9 mouse cellular contexts compared by ENCODE assay signal in the genomic region with DNA sequence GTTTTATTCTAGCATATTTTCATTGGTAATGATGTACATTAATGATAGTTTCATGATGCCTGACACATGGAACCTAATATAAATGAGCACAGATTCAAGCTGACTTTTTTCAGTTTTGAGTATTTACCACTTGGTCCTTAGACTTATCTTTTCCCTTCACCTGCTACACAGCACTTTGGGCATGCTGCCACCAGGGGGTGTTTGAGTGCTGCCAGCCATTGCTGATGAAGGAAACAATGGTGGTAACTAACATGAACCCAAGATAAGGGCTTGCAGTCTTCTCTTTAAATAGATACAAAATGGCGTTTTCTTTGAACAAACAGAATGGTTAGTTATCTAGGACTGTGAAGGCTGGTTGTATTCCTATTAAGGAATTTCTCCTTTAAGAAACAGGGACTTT. TPM values are rescaled to one million over a fixed set of nuclear protein-coding genes. Genes with fewer than 3 reads are reported as not detected.
A peak's percentile ranks its signal among the peaks of the same experiment; 100 is the strongest.
DNase-seq lines count a peak whose midpoint lies in the region; ATAC-seq lines count a peak whose summit lies in the region.
"Had no signal": no experiment of that assay in that cellular context is flagged by ENCODE, and none has a peak within 500 bp of the region (broad histone marks: within the 10 kb centered on the region; RNA-seq: fewer than 3 reads in every experiment).

No protein-coding gene starts in this region.

- ATAC-seq in common myeloid progenitor, adult 5-6 weeks (replicated peaks; ENCODE audit: low read depth, poor library complexity, severe bottlenecking), result peak; percentile 93
- ATAC-seq in hindbrain, embryonic 14.5 days (ENCODE audit: low FRiP score), result no peak

- H3K9ac ChIP-seq in hindbrain, embryonic 14.5 days, result no peak overlapping the region
- H3K9ac ChIP-seq: heart, embryonic 15.5 days had no signal

- DNase-seq in cerebellum, adult 9-10 months, result peak; percentile 3
- no peak for DNase-seq in cerebellum, adult 9-11 months
- DNase-seq in right cerebral cortex, adult 18-20 months, result peak; percentile 31
- DNase-seq in right cerebral cortex, postnatal 25 days, result no peak
- DNase-seq in hindbrain, embryonic 14.5 days (ENCODE audit: low spot score), result peak; percentile 65
- DNase-seq in lung, postnatal 14 days, result peak; percentile 76
- DNase-seq in spleen, postnatal 10 days (ENCODE audit: low spot score in 2 of 2), result peak; percentile 63 to 85

- H3K4me2 ChIP-seq in hindbrain, embryonic 14.5 days (replicated peaks), result no peak overlapping the region
- H3K4me2 ChIP-seq: heart, embryonic 15.5 days had no signal

- H3K27me3 ChIP-seq in hindbrain, embryonic 14.5 days (ENCODE audit: control insufficient read depth, insufficient read depth, low read length), result no peaks in the 10 kb centered on the region
- H3K27me3 ChIP-seq: heart, embryonic 15.5 days had no signal

- H3K36me3 ChIP-seq in hindbrain, embryonic 14.5 days (replicated peaks; ENCODE audit: control insufficient read depth, insufficient read depth), result no peaks in the 10 kb centered on the region
- H3K36me3 ChIP-seq: heart, embryonic 15.5 days had no signal

- H3K4me1 ChIP-seq in hindbrain, embryonic 14.5 days (replicated peaks; ENCODE audit: control insufficient read depth, insufficient read depth, low read length), result no peaks in the 10 kb centered on the region

- no peaks in the 10 kb centered on the region for H3K9me3 ChIP-seq in hindbrain, embryonic 14.5 days (ENCODE audit: control insufficient read depth, low read length)
- H3K9me3 ChIP-seq: heart, embryonic 15.5 days had no signal

- 24% methylated on average over 1 of the region's 1 CpGs for WGBS in hindbrain, embryonic 14.5 days

- no peak overlapping the region for H3K4me3 ChIP-seq in hindbrain, embryonic 14.5 days (replicated peaks; ENCODE audit: low read length)
- H3K4me3 ChIP-seq: heart, embryonic 15.5 days had no signal

- H3K27ac ChIP-seq in hindbrain, embryonic 14.5 days, result no peak overlapping the region

RNA-seq across cellular contexts. Expression of a gene that starts 45.9 kb away (rescaled TPM):
- total RNA-seq in common myeloid progenitor, adult 5-6 weeks (2017), result 17.9 and 20.7 TPM in 2 replicates
- 5.7 and 6.2 TPM in 2 replicates for polyA plus RNA-seq in hindbrain, embryonic 14.5 days (2014; fragmentation: Nextera tagmentation; extraction: Ambion mirVana)

Comparison
In these comparisons a context has a peak if more than half of its experiments do, and no peak if none do; other contexts are left out.
1. DNase-seq: peak in cerebellum, adult 9-10 months (single experiment), right cerebral cortex, adult 18-20 months (single experiment), hindbrain, embryonic 14.5 days (single experiment), lung, postnatal 14 days (single experiment) and spleen, postnatal 10 days (2 of 2); none in cerebellum, adult 9-11 months (single experiment) and right cerebral cortex, postnatal 25 days (single experiment).